Mouse (Mus musculus) left cerebral cortex, adult 18-20 months (tissue): Measurements from ENCODE around the gene Ppp1r27. TPM values are rescaled to one million over a fixed set of nuclear protein-coding genes. Genes with fewer than 3 reads are reported as not detected.

ENCODE experiments used
- DNase-seq, 2 experiments: peaks; one replicate each; pipeline ENCODE4 v3.0.0; 2021 to 2022; ENCODE audit warnings: low spot score in 2 of 2, mixed read lengths in 1 of 2
- total RNA-seq, 2 experiments: library from RNA; stranded (reverse); gene quantifications; 2 replicates each; pipeline ENCODE4 v1.2.3; 2021

Ppp1r27 gene
- total RNA-seq, 2 experiments from 2014 or later: not detected

DNA sequence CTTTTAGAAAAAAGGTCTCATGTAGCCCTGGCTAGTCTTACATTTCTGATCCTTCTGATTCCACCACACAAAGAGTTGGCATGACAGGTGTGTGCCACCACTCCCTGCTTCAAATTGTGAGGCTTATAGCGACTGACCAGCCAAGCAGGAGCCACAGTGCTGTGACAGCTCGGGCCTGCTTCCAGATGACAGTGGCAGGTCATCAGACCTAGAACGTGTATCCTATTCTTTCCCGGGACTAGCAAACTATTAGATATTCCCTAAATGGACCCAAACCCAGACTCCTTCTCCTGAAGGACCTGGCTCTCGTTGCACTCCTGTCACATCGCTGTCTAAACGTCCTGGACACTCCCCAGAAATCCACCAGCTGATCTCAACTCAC, 2.2 kb downstream of the Ppp1r27 start:
- no peak for DNase-seq

DNA sequence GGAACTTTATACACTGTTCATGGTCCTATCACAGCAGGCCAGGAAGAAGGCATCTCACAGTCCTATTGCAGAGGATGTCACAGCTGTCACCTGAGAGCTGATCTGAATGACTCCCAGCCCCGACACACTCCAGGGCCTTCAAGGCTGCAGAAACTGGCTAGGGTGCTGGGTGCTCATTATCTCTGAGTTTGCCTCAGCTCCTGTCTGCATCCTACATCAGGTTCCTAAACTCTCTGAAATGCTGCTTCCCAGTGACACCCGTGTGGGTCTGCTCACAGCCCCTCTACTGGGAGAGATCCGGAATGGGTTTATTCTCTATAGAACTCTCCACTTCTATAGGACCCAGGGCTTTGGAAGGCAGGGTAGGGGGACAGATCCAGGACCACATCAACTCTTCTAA, 2.7 kb downstream of the Ppp1r27 start:
- DNase-seq: no peak

DNA sequence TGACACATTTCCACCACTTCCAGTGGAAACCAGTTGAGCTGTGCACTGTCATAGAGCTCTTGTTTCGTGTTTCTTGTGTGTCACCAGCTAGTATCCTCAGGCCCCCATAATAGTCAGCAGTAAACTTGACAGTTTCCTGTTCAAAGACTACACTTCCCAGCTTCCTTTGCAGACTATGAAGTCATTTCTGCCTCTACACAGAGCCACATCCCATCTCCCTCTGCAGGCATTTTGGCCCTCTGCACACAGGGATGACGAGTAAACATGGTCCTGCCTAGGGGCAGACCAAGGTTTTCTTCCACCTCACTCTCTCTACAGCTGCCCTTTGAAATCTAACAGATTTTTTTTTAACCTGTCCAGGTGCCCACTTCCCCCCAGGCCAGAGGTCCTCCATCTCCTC, 3.5 kb downstream of the Ppp1r27 start:
- no peak for DNase-seq

DNA sequence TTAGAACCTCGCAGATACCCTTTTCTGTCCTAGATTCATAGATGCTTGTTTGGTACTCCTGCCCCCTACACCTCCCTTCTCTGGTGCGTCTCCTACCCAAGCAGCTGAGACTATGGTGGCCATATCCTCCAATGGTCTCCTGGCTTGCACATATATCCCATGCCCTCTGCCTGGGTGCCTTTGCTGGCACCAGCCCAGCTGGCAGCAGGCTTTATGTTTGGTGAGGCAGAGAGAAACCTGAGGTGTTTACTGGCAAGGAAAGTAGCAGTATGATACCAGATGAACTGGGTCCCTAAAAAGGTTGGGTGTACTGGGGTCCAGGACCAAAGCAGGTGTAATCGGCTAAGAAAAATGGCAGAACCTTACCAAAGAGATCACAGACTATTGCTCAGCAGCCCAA, 5.0 kb downstream of the Ppp1r27 start:
- no peak for DNase-seq

DNA sequence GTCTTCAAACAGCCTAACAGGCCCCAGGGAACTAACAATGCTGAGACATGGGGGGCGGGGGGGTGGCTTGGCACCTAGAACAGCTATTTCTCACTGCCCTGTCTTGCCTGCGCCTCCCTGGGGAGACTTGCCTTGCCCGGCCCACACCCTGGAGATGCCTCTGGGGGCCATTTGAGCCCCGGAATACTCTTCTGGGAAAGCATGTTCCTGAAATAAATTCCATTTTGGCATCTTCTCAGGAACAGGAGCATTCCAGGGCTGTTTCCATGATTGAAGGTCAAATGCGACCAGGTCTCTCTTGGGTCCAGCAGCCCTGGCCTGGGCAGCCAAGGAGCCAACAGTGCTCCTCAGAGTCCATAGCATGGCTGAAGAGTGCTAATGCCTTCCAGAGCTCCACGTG, 8.6 kb downstream of the Ppp1r27 start:
- no peak for DNase-seq

DNA sequence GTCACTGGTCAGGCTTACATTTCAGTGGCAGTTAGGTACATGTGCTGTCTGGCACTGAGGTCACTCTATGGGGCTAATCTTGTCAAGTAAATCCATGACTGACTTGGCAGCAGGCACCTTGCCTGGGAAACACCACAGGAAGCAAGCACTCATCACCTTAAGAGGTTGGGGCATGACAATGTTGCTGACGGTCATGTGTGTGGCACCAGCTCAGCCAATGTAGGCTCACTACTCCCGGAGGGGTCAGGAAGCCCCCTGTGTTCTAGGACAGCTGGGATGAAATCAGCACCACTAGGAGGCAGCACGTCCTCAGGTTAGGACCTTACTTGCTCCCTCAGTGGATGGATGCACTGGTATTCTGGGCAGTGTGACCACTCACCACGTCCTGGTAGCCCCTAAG, 9.0 kb downstream of the Ppp1r27 start:
- no peak for DNase-seq

DNA sequence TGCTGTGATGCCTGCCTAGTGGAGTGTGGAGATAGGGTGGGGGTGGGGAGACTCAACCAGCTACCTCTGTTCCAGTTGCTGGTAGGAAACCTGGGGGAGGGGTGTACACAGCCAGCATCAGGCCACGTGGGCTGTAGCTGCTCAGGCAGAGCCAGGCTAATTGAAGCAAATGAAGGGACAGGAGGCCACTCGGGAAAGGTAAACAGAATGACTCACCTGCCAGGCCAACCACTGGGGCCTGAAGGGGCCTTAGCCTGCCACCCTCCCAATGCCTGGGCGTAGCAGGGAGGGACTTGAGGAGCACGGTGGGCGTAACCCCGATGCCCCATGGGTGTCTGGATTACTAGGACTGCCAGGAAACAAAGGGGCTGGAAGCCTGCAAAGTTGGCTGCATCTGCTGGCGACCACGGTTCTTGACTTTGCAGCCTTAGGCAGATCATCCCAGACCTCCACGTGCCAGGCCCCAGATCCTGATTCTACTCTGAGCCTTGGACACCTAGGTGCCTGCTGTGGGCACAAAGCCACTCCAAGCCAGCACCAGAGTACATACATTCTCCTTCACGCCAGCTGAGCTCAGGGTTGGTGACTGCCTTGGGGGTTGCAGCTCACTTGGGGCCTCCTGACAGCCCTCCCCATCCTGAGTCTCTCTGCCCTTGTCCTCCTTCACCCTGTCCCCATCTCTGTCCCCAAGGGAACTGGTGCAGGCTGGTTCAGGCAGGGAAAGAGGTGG, 11.5 kb downstream of the Ppp1r27 start:
- DNase-seq: no peak

DNA sequence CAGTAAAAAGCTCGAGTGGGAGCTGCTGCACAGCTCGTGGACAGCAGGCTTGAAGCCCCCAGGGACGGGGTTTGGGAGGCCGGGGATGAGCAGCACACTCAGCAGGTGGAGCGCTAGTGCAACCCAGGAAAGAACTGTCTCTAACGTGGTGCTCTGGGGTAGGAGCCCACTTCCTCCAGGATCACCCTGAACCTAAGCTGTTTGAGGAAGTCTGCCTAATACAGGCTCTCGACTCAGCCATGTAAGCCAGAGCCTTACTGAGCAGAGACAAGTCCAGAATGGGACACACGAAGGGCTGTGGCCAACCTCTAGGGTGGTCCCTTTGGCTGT, 12.0 kb downstream of the Ppp1r27 start:
- DNase-seq: no peak

DNA sequence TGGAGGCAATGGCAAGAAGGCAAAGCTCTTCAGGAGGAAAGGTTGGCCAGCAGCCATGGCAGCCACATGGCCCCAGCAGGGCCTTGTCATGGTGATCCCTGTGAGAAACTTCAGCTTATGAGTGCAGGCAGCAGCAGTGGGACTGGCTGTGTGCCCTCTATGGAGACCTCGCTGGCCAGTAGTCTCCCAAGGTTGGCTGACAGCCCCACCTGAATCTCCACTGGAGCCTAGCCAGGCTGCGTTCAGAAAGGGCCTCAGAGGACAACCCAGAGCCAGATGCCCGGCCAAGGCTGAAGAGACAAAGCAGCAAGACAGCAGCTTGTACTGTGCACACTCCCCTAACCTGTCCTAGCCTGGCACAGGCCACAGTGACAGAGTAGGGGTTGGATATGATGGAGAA, 12.4 kb downstream of the Ppp1r27 start:
- no peak for DNase-seq

DNA sequence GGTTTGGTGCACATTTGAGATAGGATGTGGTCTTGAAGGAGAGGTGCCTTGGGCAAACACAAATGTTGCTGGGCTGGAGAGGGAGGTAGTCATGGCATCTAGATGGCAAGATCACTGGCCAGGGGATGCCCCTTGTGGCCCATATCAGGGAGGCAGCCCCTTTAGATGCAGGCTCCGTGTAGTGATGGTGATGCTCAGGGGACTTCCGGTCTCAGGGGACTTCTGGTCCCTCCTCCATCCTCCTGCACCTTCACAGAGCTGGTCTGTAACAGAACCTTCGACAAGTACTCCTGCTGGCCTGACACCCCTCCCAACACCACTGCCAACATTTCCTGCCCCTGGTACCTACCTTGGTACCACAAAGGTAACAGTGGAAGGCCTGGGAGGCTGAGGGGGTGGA, 15.1 kb downstream of the Ppp1r27 start:
- no peak for DNase-seq

DNA sequence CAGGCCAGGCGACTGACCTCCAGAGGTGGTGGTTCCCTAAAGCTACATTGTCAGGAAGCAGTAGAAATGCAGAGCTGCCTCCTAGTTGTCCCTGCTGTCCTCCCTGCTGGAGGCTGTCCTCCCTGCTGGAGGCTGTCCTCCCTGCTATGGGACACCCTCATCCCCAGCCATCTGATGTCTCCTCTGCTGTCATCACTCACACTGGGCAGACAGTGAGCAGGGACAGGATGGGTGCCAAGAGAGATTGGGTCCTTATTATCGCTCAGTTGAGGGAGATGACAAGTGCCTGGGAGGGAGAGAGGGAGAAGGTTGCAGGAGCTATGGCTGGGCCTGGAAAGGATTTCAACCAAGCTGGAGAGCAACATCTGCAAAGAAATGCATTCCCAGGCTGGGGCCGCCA, 15.8 kb downstream of the Ppp1r27 start:
- no peak for DNase-seq

DNA sequence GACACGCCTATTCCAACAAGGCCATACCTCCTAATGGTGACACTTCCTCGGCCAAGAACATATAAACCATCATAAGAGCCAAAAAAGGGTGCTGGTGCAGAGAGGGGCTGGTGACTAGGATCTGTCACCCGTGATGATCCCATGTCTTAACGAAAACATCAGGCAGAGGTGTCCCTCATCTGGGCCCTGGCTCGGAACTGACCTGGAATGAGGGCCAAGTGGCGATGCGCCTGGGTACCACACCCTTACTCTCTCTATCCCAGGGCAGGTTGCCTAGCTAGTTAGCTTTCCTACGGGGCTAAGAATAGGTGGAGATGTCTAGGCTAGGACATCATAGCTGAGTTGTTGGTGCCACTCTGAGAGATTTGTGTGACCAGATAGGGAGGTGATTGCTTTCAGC, 16.8 kb downstream of the Ppp1r27 start:
- DNase-seq: no peak

DNA sequence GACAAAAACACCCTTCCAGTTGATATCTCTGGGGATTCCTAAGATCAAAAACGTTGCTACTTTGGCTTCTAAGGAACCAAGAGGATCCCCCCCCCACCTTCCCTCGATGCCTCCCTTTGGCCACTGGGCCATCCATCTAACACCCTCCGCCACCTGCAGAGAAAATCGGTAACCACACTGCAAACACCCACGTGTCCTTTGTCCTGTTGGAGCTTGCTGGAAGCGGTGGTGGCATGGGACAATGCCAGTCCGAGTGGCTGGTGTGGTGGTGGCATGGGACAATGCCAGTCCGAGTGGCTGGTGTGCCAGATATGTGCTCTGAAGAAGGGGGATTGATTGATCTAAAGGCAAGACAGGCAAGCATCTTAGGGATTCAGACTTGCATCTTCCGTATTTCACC, 19.3 kb downstream of the Ppp1r27 start:
- DNase-seq: no peak

DNA sequence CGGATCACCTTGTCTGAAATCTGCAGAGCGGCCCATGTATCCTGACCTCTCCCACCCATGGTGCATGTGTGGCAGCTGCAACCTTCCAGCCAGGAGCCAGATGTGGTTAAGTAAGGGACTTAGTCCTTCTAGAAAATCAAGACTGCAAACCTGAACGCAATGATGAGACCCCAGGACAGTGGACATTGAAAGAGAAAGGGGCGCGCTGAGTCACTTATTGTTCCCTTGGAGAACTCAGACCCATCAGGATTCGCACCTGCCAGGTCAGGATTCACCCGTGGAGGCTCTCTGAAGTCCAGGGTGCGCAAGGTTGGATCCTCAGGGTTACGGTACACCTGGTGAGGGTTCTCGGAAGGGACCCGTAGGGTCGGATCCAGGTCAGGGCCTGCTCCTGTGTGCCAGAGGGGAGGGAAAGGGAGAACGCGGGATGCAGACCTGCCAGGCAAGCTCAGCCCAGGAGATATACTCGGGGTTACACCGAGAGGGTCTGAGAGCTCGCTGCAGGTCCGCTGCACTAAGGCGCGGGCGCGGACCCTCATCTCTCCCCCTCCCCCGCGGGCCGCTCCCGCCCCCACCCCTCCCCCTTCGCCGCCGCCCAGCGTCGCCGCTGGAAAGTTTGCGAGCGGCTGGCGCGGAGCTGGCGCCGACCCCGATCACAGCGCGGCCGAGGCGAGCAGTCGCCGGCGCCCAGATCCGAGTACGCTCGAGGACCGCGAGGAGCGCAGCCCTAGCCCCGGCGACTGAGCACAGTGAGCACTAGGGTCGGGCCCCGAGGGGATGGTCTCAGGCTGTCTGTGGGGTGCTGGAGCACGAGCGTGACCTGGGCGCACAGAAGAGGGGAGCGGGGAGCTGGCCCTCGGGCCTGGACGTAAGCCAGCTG, 20.6 kb downstream of the Ppp1r27 start, which contains the start of gene Gcgr:
Gene Gcgr, plus strand, starts transcription at position 615 of the 880 bp plus-strand sequence.
- no peak for DNase-seq

DNA sequence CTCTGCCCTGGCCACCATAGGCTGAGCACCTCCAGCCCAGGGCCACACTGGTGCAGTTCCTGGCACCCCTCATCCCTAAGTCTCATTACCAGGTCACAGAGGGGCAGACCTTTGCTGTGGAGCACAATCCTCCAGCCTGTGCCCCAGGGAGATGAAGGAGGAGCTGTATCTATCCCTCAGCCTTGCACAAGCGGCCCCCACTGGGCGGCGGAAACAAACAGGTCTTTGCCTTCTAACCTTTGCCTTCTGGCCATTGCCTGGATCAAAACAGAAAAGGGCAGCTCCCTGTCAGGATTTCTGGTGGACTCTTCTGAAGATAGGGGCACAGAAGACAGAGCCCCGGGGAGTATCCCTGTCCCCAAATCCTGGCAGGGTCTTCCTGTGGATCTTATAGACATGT, 22.0 kb downstream of the Ppp1r27 start:
- no peak for DNase-seq

DNA sequence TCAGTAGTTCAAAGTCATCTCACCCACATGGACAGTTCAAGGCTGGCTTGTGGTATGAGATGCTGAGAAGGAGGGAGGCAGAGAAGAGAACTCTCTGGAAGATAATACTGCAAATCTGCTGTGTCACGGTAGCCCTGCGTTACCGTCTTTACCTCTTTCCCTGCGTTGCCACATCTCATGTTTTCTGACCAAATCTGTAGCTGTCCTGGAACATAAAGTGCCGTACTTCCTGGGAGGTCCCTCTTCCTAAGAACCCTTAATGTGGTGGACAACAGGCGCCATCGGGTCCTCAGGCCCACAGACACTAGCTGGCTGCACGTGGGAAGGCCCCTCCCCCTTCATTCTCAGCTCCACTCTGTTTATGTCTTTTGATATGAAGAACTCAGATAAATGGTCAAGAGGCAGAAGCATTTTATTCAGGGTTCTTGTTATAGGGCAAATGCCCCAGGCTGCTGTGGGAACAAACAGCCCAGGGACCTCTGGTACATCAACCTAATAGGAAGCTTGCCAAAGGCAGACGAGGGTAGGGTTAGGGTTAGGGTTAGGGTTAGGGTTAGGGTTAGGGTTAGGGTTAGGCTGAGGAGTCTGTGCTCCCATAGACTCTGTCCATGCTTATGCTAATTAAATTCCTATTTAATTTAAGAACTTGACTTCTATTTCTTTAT, 23.1 kb downstream of the Ppp1r27 start:
- DNase-seq: no peak

DNA sequence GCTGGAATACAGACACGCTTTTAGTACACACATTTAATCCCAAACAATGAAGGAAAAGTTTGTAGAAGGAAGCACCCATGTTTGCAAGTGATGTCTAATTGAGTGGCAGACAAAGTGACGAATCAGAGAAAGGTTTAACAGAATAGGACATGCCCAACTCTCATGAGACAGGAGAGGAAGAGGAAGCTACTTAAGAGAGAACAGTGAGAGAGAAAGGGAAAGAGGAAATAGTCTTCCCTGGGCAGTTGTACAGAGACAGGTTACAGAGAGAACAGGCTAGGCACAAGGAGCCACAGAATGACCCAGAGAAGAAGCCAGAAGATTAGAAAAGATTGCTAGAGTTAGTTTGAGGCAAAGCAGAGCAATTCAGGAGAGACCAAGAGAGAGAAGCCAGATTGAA, 25.0 kb downstream of the Ppp1r27 start:
- no peak for DNase-seq

DNA sequence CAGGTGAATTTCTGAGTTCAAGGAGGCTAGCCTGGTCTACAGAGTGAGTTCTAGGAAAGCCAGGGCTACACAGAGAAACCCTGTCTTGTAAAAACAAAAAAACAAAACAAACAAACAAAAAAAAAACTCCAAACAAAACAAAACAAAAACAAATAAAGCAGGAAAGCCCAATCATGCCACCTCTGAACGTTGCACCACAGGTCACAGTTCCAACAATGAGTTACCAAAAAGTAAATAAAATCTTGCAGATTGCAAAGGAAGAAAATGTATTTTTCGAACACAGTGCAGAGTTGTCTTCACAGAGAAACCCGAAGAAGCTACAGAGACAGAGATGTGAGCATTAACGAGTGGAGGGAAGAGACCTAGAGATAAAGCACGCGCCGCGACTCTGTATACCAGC, 28.4 kb downstream of the Ppp1r27 start:
- DNase-seq: no peak

DNA sequence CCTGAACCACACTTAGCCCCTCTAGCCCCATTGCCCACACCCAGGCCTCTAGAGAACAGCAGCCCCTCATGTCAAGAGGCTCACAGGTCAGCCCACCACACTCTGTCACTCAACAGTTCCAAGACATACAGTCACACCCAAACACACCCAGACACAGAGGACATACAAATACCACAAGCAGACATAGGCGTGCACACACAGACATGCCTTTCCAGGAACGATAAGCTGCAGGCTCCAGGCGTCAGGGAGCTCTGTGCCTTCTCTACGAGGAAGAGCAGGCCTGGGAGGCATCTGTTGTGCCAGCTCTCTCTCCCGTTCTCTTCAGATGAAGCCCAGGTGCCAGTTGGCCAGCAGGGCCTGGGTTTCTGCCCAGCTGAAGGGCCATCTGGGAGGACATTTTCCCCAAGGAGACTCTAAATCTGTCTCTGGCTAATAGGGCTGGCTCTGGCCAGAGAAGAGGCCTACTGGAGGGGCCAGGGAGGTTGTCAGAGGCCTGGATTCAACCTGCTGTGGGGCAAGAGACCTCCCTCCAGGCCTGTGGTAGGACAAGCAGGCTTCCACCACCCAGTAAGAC, 29.9 kb downstream of the Ppp1r27 start:
- DNase-seq: no peak

DNA sequence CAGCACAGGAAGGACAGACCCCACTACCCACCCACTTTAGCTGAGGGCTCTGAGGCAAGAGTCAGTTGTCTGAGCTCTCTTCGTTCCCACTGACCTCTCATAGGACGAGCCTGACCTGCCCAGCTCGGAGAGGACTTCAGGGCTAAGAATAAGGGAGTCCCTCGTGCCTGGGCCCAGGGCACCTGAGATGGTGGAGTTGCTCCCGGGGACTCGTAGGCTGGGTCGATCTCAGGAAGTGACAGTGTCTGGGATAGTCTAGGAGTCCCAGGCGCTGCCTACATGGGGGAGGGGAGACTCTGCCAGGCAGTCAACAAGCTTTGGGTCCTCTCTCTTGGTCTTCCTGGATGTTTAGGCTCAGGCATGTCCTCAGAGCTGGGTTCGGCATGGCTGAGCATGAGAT, 30.4 kb downstream of the Ppp1r27 start:
- no peak for DNase-seq

DNA sequence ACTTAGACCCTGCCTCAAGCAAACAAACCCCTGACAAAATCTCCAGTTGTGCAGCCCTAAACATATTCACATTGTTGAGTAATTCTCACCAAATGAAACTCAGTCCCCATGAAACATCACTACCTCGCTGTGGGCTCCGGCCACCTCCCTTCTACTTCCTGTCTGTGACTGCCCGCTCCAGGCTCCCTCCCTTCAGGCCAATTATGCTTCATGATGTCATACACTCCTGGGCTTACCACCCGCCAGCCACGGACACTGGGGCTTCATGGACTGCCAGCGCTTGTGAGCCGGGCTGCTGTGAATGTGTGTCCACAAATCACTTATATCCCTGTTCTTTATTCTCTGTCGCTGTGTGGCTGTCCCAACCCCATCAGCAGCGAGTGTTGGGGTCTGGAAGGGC, 31.2 kb downstream of the Ppp1r27 start:
- no peak for DNase-seq

DNA sequence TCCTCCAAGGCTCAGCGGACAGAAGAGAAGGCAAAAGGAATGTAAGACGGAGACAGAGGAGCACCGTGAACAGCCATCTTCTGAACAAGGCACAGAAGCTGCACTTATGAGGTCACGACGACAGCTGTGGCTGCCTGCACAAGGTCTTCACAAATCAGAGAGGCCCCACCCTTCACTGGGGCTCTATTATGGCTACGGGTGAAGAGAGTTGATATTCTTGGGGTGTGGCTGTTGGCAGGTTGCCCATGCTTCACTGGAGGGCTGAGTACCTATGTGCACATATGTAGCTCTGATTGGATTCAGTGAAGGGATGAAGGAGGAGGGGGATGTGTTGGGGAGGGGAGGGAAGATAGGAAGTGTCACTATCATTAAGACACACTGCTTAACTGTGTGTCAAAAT, 32.4 kb downstream of the Ppp1r27 start:
- no peak for DNase-seq
